10 mouse cellular contexts compared by ENCODE assay signal in the genomic region with DNA sequence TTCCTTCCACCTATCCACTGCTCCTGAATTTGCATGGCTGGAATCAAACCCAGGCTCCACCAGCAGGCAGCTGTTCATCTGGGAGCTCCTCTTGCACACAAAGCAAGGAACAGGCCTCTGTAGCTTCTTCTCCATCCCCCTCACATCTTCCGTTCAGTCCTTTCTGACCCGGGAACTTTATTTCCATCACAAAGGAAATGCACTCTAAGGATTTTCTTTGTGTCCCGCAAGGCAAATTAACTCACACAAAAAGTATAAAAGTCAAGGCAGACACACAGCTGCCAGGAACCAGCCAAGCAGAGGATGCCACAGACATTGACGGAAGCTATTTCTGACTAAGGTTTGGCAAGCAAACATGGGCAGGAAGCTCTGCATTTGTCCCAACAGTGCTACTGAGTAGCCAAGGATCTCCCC. TPM values are rescaled to one million over a fixed set of nuclear protein-coding genes. Genes with fewer than 3 reads are reported as not detected.
DNase-seq lines count a peak whose midpoint lies in the region; ATAC-seq and TF ChIP-seq lines count a peak whose summit lies in the region.
"Had no signal": no experiment of that assay in that cellular context is flagged by ENCODE, and none has a peak within 500 bp of the region (broad histone marks: within the 10 kb centered on the region; RNA-seq: fewer than 3 reads in every experiment).

No protein-coding gene starts in this region.

- POLR2A ChIA-PET in Patski (lab: Charles Lee), result no interaction called here

- H3K9ac ChIP-seq in hindbrain, embryonic 11.5 days (ENCODE audit: low read depth, low read length), result 0 out of 2 replicates have a peak overlapping the region, but pooled peaks have one; percentile 15
- H3K9ac ChIP-seq in lung, embryonic 16.5 days (ENCODE audit: low read length), result no peak overlapping the region

- H3K4me2 ChIP-seq in hindbrain, embryonic 11.5 days (replicated peaks; ENCODE audit: low read depth, low read length), result peak overlapping the region; percentile 5; the same call in 1 of the 2 replicates
- H3K4me2 ChIP-seq in lung, embryonic 16.5 days (ENCODE audit: low read depth, low read length), result no peak overlapping the region

- no peak for TF ChIP-seq CTCF in Patski (IDR thresholded peaks at IDR 0.05)

- H3K27me3 ChIP-seq in Patski, result no peaks in the 10 kb centered on the region
- no peaks in the 10 kb centered on the region for H3K27me3 ChIP-seq in hindbrain, embryonic 11.5 days (ENCODE audit: control insufficient read depth, insufficient read depth, low read length)
- H3K27me3 ChIP-seq in lung, embryonic 16.5 days (ENCODE audit: control insufficient read depth, insufficient read depth, low read depth, low read length), result no peaks in the 10 kb centered on the region

- no peaks in the 10 kb centered on the region for H3K9me3 ChIP-seq in hindbrain, embryonic 11.5 days (ENCODE audit: control insufficient read depth, low read length)
- no peaks in the 10 kb centered on the region for H3K9me3 ChIP-seq in lung, embryonic 16.5 days (ENCODE audit: control insufficient read depth, low read length)

- CTCF ChIA-PET in Patski (lab: Charles Lee), result interaction anchor here (1.0 kb wide), 1 partner anchor 13 kb away, joined by 3 read pairs; no protein-coding TSS in a partner anchor

- ATAC-seq in frontal cortex, adult (ENCODE audit: low TSS enrichment), result peak; percentile 71; the same call in 1 of the 2 replicates
- peak; percentile 17 for ATAC-seq in Patski
- peak; percentile 71 for ATAC-seq in hindbrain, embryonic 11.5 days (ENCODE audit: low FRiP score)
- no peak for ATAC-seq in lung, embryonic 16.5 days (ENCODE audit: low read depth)

- H3K4me3 ChIP-seq in hindbrain, embryonic 11.5 days (ENCODE audit: low read depth, low read length), result no peak overlapping the region
- H3K4me3 ChIP-seq in lung, embryonic 16.5 days (ENCODE audit: low read length), result no peak overlapping the region

- H3K36me3 ChIP-seq in hindbrain, embryonic 11.5 days (ENCODE audit: control insufficient read depth, insufficient read depth, low read length), result peaks cover 23% of the 10 kb centered on the region
- H3K36me3 ChIP-seq in lung, embryonic 16.5 days (ENCODE audit: control insufficient read depth, insufficient read depth, low read length), result no peaks in the 10 kb centered on the region

- no peak for DNase-seq in frontal cortex, adult 2 months (ENCODE audit: extremely low spot score in 1 of 2, low spot score in 1 of 2)
- DNase-seq in Patski (ENCODE audit: low read depth, low spot score), result no peak
- peak; percentile 57 for DNase-seq in hindbrain, embryonic 11.5 days (ENCODE audit: low spot score)
- DNase-seq in ovary, postnatal 14 days (ENCODE audit: low spot score), result no peak
- no peak for DNase-seq in adrenal gland, postnatal 4 days (ENCODE audit: low spot score in 2 of 2)
- DNase-seq in ovary, postnatal 36 days (ENCODE audit: low spot score), result no peak

- peaks cover 21% of the 10 kb centered on the region for H3K4me1 ChIP-seq in hindbrain, embryonic 11.5 days (replicated peaks; ENCODE audit: control insufficient read depth, insufficient read depth, low read length)
- H3K4me1 ChIP-seq in lung, embryonic 16.5 days (replicated peaks; ENCODE audit: control insufficient read depth, insufficient read depth, low read length), result no peaks in the 10 kb centered on the region

- WGBS in hindbrain, embryonic 11.5 days, result 23% methylated on average over 4 of the region's 4 CpGs
- WGBS in lung, embryonic 16.5 days, result 64% methylated on average over 4 of the region's 4 CpGs

- in situ Hi-C loops in Patski (cut with MboI; ENCODE audit: low pct_unique_long_range_greater_than_20kb), result no loop called here

- peak overlapping the region; percentile 63 for H3K27ac ChIP-seq in hindbrain, embryonic 11.5 days (ENCODE audit: low read depth, low read length)
- H3K27ac ChIP-seq in lung, embryonic 16.5 days (ENCODE audit: low read length), result peak overlapping the region; percentile 36

RNA-seq across cellular contexts. Expression of a gene that starts 18.6 kb away (rescaled TPM):
- 13.6 and 14.9 TPM in 2 replicates for polyA plus RNA-seq in frontal cortex, adult 2 months (2012; rRNA removed)
- 290 TPM for polyA plus RNA-seq in Patski (2021)
- polyA plus RNA-seq in hindbrain, embryonic 11.5 days (2014; fragmentation: Nextera tagmentation; extraction: Ambion mirVana), result 135 and 147 TPM in 2 replicates
- polyA plus RNA-seq in lung, embryonic 16.5 days (2015; fragmentation: Nextera tagmentation; extraction: Ambion mirVana), result 34.5 and 36.9 TPM in 2 replicates
- total RNA-seq in adrenal gland, postnatal 4 days (2021), result 10 to 100 TPM; 18.5 to 22.7 TPM

RNA-seq across cellular contexts. Expression of a gene that starts 36.9 kb away (rescaled TPM):
- polyA plus RNA-seq in frontal cortex, adult 2 months (2012; rRNA removed), result not detected in 2 replicates
- not detected for polyA plus RNA-seq in Patski (2021)
- polyA plus RNA-seq in hindbrain, embryonic 11.5 days (2014; fragmentation: Nextera tagmentation; extraction: Ambion mirVana), result not detected in 2 replicates
- polyA plus RNA-seq in lung, embryonic 16.5 days (2015; fragmentation: Nextera tagmentation; extraction: Ambion mirVana), result not detected in 2 replicates
- total RNA-seq in adrenal gland, postnatal 4 days (2021), result not detected
- polyA plus RNA-seq: embryonic facial prominence, embryonic 14.5 days had no signal

RNA-seq across cellular contexts. Expression of a gene that starts 53.1 kb away (rescaled TPM):
- polyA plus RNA-seq in frontal cortex, adult 2 months (2012; rRNA removed), result 0.02 and 0.14 TPM in 2 replicates
- polyA plus RNA-seq in Patski (2021), result 0.01 TPM
- polyA plus RNA-seq in hindbrain, embryonic 11.5 days (2014; fragmentation: Nextera tagmentation; extraction: Ambion mirVana), result 0.03 TPM in 1 of 2 replicates, not detected in the other
- not detected in 2 replicates for polyA plus RNA-seq in lung, embryonic 16.5 days (2015; fragmentation: Nextera tagmentation; extraction: Ambion mirVana)
- total RNA-seq in adrenal gland, postnatal 4 days (2021), result not detected
- total RNA-seq: neutrophil, adult 5-6 weeks had no signal

RNA-seq across cellular contexts. Expression of a gene that starts 55.1 kb away (rescaled TPM):
- polyA plus RNA-seq in frontal cortex, adult 2 months (2012; rRNA removed), result 0.02 TPM in 1 of 2 replicates, not detected in the other
- polyA plus RNA-seq in Patski (2021), result not detected
- not detected in 2 replicates for polyA plus RNA-seq in hindbrain, embryonic 11.5 days (2014; fragmentation: Nextera tagmentation; extraction: Ambion mirVana)
- polyA plus RNA-seq in lung, embryonic 16.5 days (2015; fragmentation: Nextera tagmentation; extraction: Ambion mirVana), result not detected in 2 replicates
- total RNA-seq in adrenal gland, postnatal 4 days (2021), result not detected
- total RNA-seq: neutrophil, adult 5-6 weeks had no signal
